ENCODE assay signal across 10 mouse cellular contexts in the genomic region with DNA sequence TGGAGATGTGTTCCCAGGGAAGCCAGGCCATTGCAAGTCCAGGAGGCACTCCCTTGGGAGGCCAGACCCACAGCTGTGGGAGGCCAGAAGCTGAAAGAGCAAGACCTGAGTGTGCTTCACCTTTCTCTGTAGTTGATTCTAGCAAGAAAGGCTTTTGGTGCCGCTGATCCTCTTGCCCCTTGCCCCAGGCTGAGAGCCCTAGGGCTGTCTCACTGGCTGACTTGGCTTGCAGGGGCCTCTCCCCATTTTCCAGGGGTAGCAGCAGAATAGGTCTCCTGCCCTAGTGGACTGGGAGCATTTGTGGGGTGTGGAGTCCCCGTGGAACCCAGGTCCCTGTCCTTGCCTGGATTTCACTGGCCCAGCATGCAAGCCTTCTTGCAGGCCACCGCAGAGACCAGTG. TPM values are rescaled to one million over a fixed set of nuclear protein-coding genes. Genes with fewer than 3 reads are reported as not detected.
DNase-seq lines count a peak whose midpoint lies in the region; ATAC-seq lines count a peak whose summit lies in the region.
"Had no signal": no experiment of that assay in that cellular context is flagged by ENCODE, and none has a peak within 500 bp of the region (broad histone marks: within the 10 kb centered on the region; RNA-seq: fewer than 3 reads in every experiment).

No protein-coding gene starts in this region.

- H3K9me3 ChIP-seq in kidney, embryonic 16.5 days (ENCODE audit: low read length) = no peaks in the 10 kb centered on the region
- no peaks in the 10 kb centered on the region for H3K9me3 ChIP-seq in embryonic facial prominence, embryonic 14.5 days (ENCODE audit: control insufficient read depth, low read length)
- H3K9me3 ChIP-seq in hindbrain, embryonic 15.5 days = no peaks in the 10 kb centered on the region
- no peaks in the 10 kb centered on the region for H3K9me3 ChIP-seq in midbrain, embryonic 15.5 days
- H3K9me3 ChIP-seq: G1E had no signal

- H3K27ac ChIP-seq in kidney, embryonic 16.5 days (ENCODE audit: low read length) = no peak overlapping the region
- H3K27ac ChIP-seq in embryonic facial prominence, embryonic 14.5 days (replicated peaks; ENCODE audit: low read depth, low read length) = no peak overlapping the region
- peak overlapping the region; percentile 86 for H3K27ac ChIP-seq in hindbrain, embryonic 15.5 days (replicated peaks)
- peak overlapping the region; percentile 88 for H3K27ac ChIP-seq in midbrain, embryonic 15.5 days

- H3K4me3 ChIP-seq in kidney, embryonic 16.5 days (ENCODE audit: low read length) = peak overlapping the region; percentile 40
- H3K4me3 ChIP-seq in embryonic facial prominence, embryonic 14.5 days (ENCODE audit: low read depth, low read length) = peak overlapping the region; percentile 44
- peak overlapping the region; percentile 45 for H3K4me3 ChIP-seq in hindbrain, embryonic 15.5 days
- peak overlapping the region; percentile 47 for H3K4me3 ChIP-seq in midbrain, embryonic 15.5 days
- H3K4me3 ChIP-seq: erythroblast, embryonic 14.5 days had no signal

- DNase-seq in kidney, postnatal 4 days = no peak
- DNase-seq in embryonic facial prominence, embryonic 14.5 days (ENCODE audit: low spot score) = no peak
- no peak for DNase-seq in gastrocnemius, postnatal 10 days
- no peak for DNase-seq in left cerebral cortex, postnatal 25 days (ENCODE audit: low spot score in 2 of 2)
- DNase-seq in kidney, adult 9 months = no peak

- intact Hi-C loops in left cerebral cortex, postnatal 25 days (cut with DNase I) = no loop called here

- H3K27me3 ChIP-seq in kidney, embryonic 16.5 days (ENCODE audit: insufficient read depth, low read length) = peaks cover 8% of the 10 kb centered on the region; the same call in 1 of the 2 replicates
- peaks cover 7% of the 10 kb centered on the region; the same call in 1 of the 2 replicates for H3K27me3 ChIP-seq in embryonic facial prominence, embryonic 14.5 days (replicated peaks; ENCODE audit: control insufficient read depth, insufficient read depth, low read length)
- 0 out of 2 replicates have a peak, but pooled peaks cover 2% of the 10 kb centered on the region for H3K27me3 ChIP-seq in hindbrain, embryonic 15.5 days
- 0 out of 2 replicates have a peak, but pooled peaks cover 3% of the 10 kb centered on the region for H3K27me3 ChIP-seq in midbrain, embryonic 15.5 days (replicated peaks)

- peak overlapping the region; percentile 57 for H3K9ac ChIP-seq in kidney, embryonic 16.5 days (replicated peaks; ENCODE audit: low read length)
- H3K9ac ChIP-seq in embryonic facial prominence, embryonic 14.5 days (ENCODE audit: low read depth, low read length) = peak overlapping the region; percentile 67
- peak overlapping the region; percentile 54 for H3K9ac ChIP-seq in hindbrain, embryonic 15.5 days
- peak overlapping the region; percentile 57 for H3K9ac ChIP-seq in midbrain, embryonic 15.5 days

- H3K36me3 ChIP-seq in kidney, embryonic 16.5 days (ENCODE audit: insufficient read depth, low read length) = no peaks in the 10 kb centered on the region
- H3K36me3 ChIP-seq in embryonic facial prominence, embryonic 14.5 days (ENCODE audit: control insufficient read depth, insufficient read depth, low read length) = no peaks in the 10 kb centered on the region
- H3K36me3 ChIP-seq in hindbrain, embryonic 15.5 days = no peaks in the 10 kb centered on the region
- no peaks in the 10 kb centered on the region for H3K36me3 ChIP-seq in midbrain, embryonic 15.5 days (replicated peaks)
- H3K36me3 ChIP-seq: G1E had no signal

- peak overlapping the region; percentile 76 for H3K4me2 ChIP-seq in kidney, embryonic 16.5 days (replicated peaks; ENCODE audit: low read depth, low read length)
- peak overlapping the region; percentile 78 for H3K4me2 ChIP-seq in embryonic facial prominence, embryonic 14.5 days (ENCODE audit: low read depth, low read length)
- peak overlapping the region; percentile 77 for H3K4me2 ChIP-seq in hindbrain, embryonic 15.5 days
- H3K4me2 ChIP-seq in midbrain, embryonic 15.5 days = peak overlapping the region; percentile 74

- WGBS in kidney, embryonic 16.5 days = 19% methylated on average over 3 of the region's 3 CpGs
- WGBS in embryonic facial prominence, embryonic 14.5 days = 17% methylated on average over 2 of the region's 3 CpGs
- WGBS in hindbrain, embryonic 15.5 days = 12% methylated on average over 3 of the region's 3 CpGs
- WGBS in midbrain, embryonic 15.5 days = 19% methylated on average over 3 of the region's 3 CpGs

- peaks cover 31% of the 10 kb centered on the region for H3K4me1 ChIP-seq in kidney, embryonic 16.5 days (ENCODE audit: insufficient read depth, low read length)
- peaks cover 27% of the 10 kb centered on the region for H3K4me1 ChIP-seq in embryonic facial prominence, embryonic 14.5 days (ENCODE audit: control insufficient read depth, insufficient read depth, low read length)
- H3K4me1 ChIP-seq in hindbrain, embryonic 15.5 days (replicated peaks) = peaks cover 24% of the 10 kb centered on the region
- H3K4me1 ChIP-seq in midbrain, embryonic 15.5 days = peaks cover 25% of the 10 kb centered on the region

- ATAC-seq in kidney, embryonic 16.5 days (ENCODE audit: low FRiP score, low TSS enrichment) = no peak
- ATAC-seq in embryonic facial prominence, embryonic 14.5 days (ENCODE audit: low read depth) = no peak
- peak; percentile 1; the same call in 1 of the 2 replicates for ATAC-seq in hindbrain, embryonic 15.5 days (ENCODE audit: low FRiP score, low read depth)
- peak; percentile 1; the same call in 1 of the 2 replicates for ATAC-seq in midbrain, embryonic 15.5 days (replicated peaks)

RNA-seq across cellular contexts. Expression of a gene that starts 2.7 kb away (rescaled TPM):
- polyA plus RNA-seq in kidney, embryonic 16.5 days (2015; fragmentation: Nextera tagmentation; extraction: Ambion mirVana) = 5.1 and 9.1 TPM in 2 replicates
- polyA plus RNA-seq in embryonic facial prominence, embryonic 14.5 days (2014; fragmentation: Nextera tagmentation; extraction: Ambion mirVana) = 0.63 and 1.5 TPM in 2 replicates
- 0.36 and 0.69 TPM in 2 replicates for polyA plus RNA-seq in hindbrain, embryonic 15.5 days (2015; fragmentation: Nextera tagmentation; extraction: Ambion mirVana)
- 1.6 TPM in 1 of 2 replicates, not detected in the other for polyA plus RNA-seq in midbrain, embryonic 15.5 days (2015; fragmentation: Nextera tagmentation; extraction: Ambion mirVana)
- total RNA-seq in gastrocnemius, postnatal 10 days (2021) = not detected
- total RNA-seq in left cerebral cortex, postnatal 25 days (2021) = not detected
- total RNA-seq: G1E had no signal
- polyA plus RNA-seq: G1E had no signal

RNA-seq across cellular contexts. Expression of a gene that starts 23.2 kb away (rescaled TPM):
- 152 and 155 TPM in 2 replicates for polyA plus RNA-seq in kidney, embryonic 16.5 days (2015; fragmentation: Nextera tagmentation; extraction: Ambion mirVana)
- polyA plus RNA-seq in embryonic facial prominence, embryonic 14.5 days (2014; fragmentation: Nextera tagmentation; extraction: Ambion mirVana) = 83.2 and 98.3 TPM in 2 replicates
- 63.9 and 67.3 TPM in 2 replicates for polyA plus RNA-seq in hindbrain, embryonic 15.5 days (2015; fragmentation: Nextera tagmentation; extraction: Ambion mirVana)
- 51.0 and 59.6 TPM in 2 replicates for polyA plus RNA-seq in midbrain, embryonic 15.5 days (2015; fragmentation: Nextera tagmentation; extraction: Ambion mirVana)
- total RNA-seq in gastrocnemius, postnatal 10 days (2021) = 10 to 100 TPM; 36.7 to 45.4 TPM
- 10 to 100 TPM; 20.1 to 20.2 TPM for total RNA-seq in left cerebral cortex, postnatal 25 days (2021)

RNA-seq across cellular contexts. Expression of a gene that starts 39.6 kb away (rescaled TPM):
- polyA plus RNA-seq in kidney, embryonic 16.5 days (2015; fragmentation: Nextera tagmentation; extraction: Ambion mirVana) = 59.6 and 61.1 TPM in 2 replicates
- 68.8 and 73.6 TPM in 2 replicates for polyA plus RNA-seq in embryonic facial prominence, embryonic 14.5 days (2014; fragmentation: Nextera tagmentation; extraction: Ambion mirVana)
- 27.1 and 27.4 TPM in 2 replicates for polyA plus RNA-seq in hindbrain, embryonic 15.5 days (2015; fragmentation: Nextera tagmentation; extraction: Ambion mirVana)
- 21.9 and 27.7 TPM in 2 replicates for polyA plus RNA-seq in midbrain, embryonic 15.5 days (2015; fragmentation: Nextera tagmentation; extraction: Ambion mirVana)
- 10 to 100 TPM; 46.5 to 59.8 TPM for total RNA-seq in gastrocnemius, postnatal 10 days (2021)
- total RNA-seq in left cerebral cortex, postnatal 25 days (2021) = 10 to 100 TPM; 13.2 to 16.0 TPM
- total RNA-seq: G1E had no signal
- polyA plus RNA-seq: G1E had no signal

RNA-seq across cellular contexts. Expression of a gene that starts 48.6 kb away (rescaled TPM):
- 1.7 and 2.0 TPM in 2 replicates for polyA plus RNA-seq in kidney, embryonic 16.5 days (2015; fragmentation: Nextera tagmentation; extraction: Ambion mirVana)
- 1.0 and 2.3 TPM in 2 replicates for polyA plus RNA-seq in embryonic facial prominence, embryonic 14.5 days (2014; fragmentation: Nextera tagmentation; extraction: Ambion mirVana)
- polyA plus RNA-seq in hindbrain, embryonic 15.5 days (2015; fragmentation: Nextera tagmentation; extraction: Ambion mirVana) = 5.7 and 5.8 TPM in 2 replicates
- polyA plus RNA-seq in midbrain, embryonic 15.5 days (2015; fragmentation: Nextera tagmentation; extraction: Ambion mirVana) = 10.0 and 11.2 TPM in 2 replicates
- not detected for total RNA-seq in gastrocnemius, postnatal 10 days (2021)
- total RNA-seq in left cerebral cortex, postnatal 25 days (2021) = 1 to 10 TPM in 1 of 2 experiments, under 1 TPM in 1; 0.83 to 1.2 TPM
- polyA plus RNA-seq: erythroblast, embryonic 14.5 days; G1E had no signal

RNA-seq across cellular contexts. Expression of a gene that starts 54.2 kb away (rescaled TPM):
- polyA plus RNA-seq in kidney, embryonic 16.5 days (2015; fragmentation: Nextera tagmentation; extraction: Ambion mirVana) = 56.1 and 61.8 TPM in 2 replicates
- 30.9 and 33.1 TPM in 2 replicates for polyA plus RNA-seq in embryonic facial prominence, embryonic 14.5 days (2014; fragmentation: Nextera tagmentation; extraction: Ambion mirVana)
- 89.5 and 93.7 TPM in 2 replicates for polyA plus RNA-seq in hindbrain, embryonic 15.5 days (2015; fragmentation: Nextera tagmentation; extraction: Ambion mirVana)
- 96.8 and 104 TPM in 2 replicates for polyA plus RNA-seq in midbrain, embryonic 15.5 days (2015; fragmentation: Nextera tagmentation; extraction: Ambion mirVana)
- 10 to 100 TPM; 46.7 to 50.4 TPM for total RNA-seq in gastrocnemius, postnatal 10 days (2021)
- 10 to 100 TPM; 82.9 to 87.6 TPM for total RNA-seq in left cerebral cortex, postnatal 25 days (2021)

Comparison
In these comparisons a context has a peak if more than half of its experiments do, and no peak if none do; other contexts are left out.
1. ATAC-seq: peak in hindbrain, embryonic 15.5 days (single experiment) and midbrain, embryonic 15.5 days (single experiment); none in kidney, embryonic 16.5 days (single experiment) and embryonic facial prominence, embryonic 14.5 days (single experiment).
2. H3K27ac ChIP-seq: peak in hindbrain, embryonic 15.5 days (single experiment) and midbrain, embryonic 15.5 days (single experiment); none in kidney, embryonic 16.5 days (single experiment) and embryonic facial prominence, embryonic 14.5 days (single experiment).
3. Peak in every context shown above with its lines, with median percentiles within 50 percentile points of each other: H3K4me2 ChIP-seq, H3K4me3 ChIP-seq and H3K9ac ChIP-seq.